Mouse (Mus musculus) left cerebral cortex, postnatal 14 days (tissue): ENCODE data around the gene Myo1d. TPM values are rescaled to one million over a fixed set of nuclear protein-coding genes. Genes with fewer than 3 reads are reported as not detected.

Experiments used
- DNase-seq, 2 experiments: peaks; one replicate each; pipeline ENCODE4 v3.0.0; 2021 to 2022; ENCODE audit warnings: low spot score in 2 of 2, mixed read lengths in 1 of 2
- intact Hi-C: fragments of 180-260 bp; cut with DNase I; formaldehyde crosslinking; loops from one replicate; pipeline ENCODE4 v1.15.1; 2025
- long read RNA-seq, 2 experiments: library from polyadenylated mRNA; stranded (forward); transcript quantifications; one replicate each; pipeline ENCODE4 v2.0.0; 2021
- total RNA-seq, 2 experiments: library from RNA; stranded (reverse); gene quantifications; 2 replicates each; pipeline ENCODE4 v1.2.3; 2021

Gene Myo1d
- total RNA-seq: 1 to 10 TPM; 4.1 to 4.6 TPM
- long read RNA-seq, experiment 1, full-length matches to known transcripts: 1 of 7 reads
- long read RNA-seq, experiment 1, partial matches to known transcripts: 0 of 7 reads
- long read RNA-seq, experiment 1, other reads (novel, unspliced or antisense): 6 of 7 reads
- long read RNA-seq, experiment 2, full-length matches to known transcripts: 3 of 4 reads
- long read RNA-seq, experiment 2, partial matches to known transcripts: 1 of 4 reads
- long read RNA-seq, experiment 2, other reads (novel, unspliced or antisense): 0 of 4 reads

DNA sequence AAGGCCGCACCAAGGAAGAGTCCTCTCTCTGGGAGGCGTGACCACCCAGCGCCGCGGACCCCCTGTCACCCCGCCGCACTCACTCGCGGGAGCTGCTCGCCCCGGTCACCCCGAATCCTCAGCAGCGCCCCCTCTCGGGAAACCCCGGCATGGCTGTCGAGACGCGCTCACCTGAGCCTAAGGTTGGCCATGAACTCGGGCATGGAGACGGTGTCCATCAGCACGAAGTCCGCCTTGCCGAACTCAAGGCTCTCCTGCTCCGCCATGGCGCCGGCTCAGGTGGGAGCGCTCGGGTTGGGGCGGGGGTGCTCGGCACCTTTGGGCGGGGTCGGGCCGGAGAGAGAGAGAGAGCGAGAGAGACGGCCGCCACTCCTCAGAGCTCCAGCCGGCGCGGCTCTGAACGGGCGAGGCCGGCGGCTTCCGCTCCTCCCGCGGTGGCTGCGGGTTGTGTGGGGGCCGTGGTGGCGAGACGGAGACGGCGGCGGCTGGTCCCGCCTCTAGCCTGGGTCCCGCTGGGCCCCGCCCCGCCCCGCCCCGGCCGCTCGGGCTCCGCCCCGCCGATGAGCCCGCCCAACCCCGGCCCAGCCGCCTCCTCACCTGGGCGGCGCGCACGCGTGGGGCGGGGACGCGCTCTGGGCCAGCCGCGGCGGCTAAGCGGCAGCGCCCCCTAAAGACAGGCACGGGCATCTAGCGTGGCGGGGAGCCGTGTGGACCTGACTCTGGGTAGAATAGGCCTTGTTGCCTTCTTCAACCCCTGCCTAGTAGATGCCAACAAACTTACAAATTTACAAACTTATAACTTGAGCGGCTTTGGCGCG, at the start of gene Myo1d:
TSS of gene Myo1d (minus strand) at position 499 of the 818 bp plus-strand sequence.
- intact Hi-C loops: loop anchor here (10.0 kb wide), 1 partner anchor 85 kb away; no protein-coding TSS in a partner anchor

GRCm38 (mm10) chr11:80821794-80822193, 42.0 kb upstream of the Myo1d start:
- DNase-seq: no peak
- intact Hi-C loops: no loop called here

More for the DNA sequence above, at the start of gene Myo1d:
- peak; percentile 74 to 84 for DNase-seq

- intact Hi-C loops: no loop called here
- DNase-seq: peak; percentile 46 to 63
Measured at GRCm38 (mm10) chr11:80821296-80821695, 41.5 kb upstream of the Myo1d start.

DNA sequence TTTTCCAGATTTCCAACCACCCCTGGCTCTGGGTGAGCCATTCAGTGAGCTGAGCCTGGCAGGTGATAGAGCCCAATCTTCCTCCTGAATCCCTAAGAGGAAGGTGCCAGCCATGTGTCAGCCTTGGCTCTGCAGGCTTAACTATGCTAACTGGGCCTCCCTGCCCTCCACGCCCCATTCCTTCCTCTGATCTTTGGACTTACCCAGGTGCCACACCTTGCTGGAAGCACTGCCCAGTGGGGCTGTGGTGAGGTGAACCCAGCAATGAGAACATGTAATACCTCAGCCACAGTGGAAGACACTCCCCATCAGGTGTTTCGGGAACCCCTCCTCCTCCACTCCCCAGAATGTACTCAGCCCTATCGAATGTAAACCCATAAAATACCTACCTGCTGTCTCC, 40.3 kb upstream of the Myo1d start:
- DNase-seq: no peak
- intact Hi-C loops: no loop called here

GRCm38 (mm10) chr11:80818060-80818697, 38.4 kb upstream of the Myo1d start:
- DNase-seq: peak; percentile 75 to 83
- intact Hi-C loops: loop anchor here (1.0 to 5.0 kb wide), 2 partner anchors 122 to 794 kb away; no protein-coding TSS in a partner anchor

DNA sequence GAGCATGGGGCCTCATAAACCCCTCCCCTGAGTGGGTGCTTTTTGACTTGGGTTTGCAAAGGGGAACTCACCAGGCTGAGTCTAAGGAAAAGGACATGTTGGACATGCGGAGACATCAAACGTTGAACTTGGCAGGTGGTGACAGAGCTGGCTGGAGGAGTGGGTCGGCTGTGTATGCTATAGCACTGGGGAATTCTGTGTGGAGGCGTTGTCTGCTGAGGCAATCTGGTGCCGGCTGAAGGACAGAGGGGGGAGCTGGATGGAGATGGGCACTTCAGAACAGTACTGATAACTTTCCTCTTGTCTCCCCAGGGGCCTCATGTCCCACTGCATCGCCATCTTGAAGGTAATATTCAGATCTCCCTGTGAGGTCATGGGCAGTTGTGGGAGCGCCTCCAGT, 35.5 kb upstream of the Myo1d start:
- DNase-seq: peak in 1 of 2 experiments; percentile 10
- intact Hi-C loops: loop anchor here (5.0 kb wide), 1 partner anchor 797 kb away; no protein-coding TSS in a partner anchor

- no peak for DNase-seq
- intact Hi-C loops: no loop called here
Measured at GRCm38 (mm10) chr11:80811156-80811555, 31.3 kb upstream of the Myo1d start.

DNA sequence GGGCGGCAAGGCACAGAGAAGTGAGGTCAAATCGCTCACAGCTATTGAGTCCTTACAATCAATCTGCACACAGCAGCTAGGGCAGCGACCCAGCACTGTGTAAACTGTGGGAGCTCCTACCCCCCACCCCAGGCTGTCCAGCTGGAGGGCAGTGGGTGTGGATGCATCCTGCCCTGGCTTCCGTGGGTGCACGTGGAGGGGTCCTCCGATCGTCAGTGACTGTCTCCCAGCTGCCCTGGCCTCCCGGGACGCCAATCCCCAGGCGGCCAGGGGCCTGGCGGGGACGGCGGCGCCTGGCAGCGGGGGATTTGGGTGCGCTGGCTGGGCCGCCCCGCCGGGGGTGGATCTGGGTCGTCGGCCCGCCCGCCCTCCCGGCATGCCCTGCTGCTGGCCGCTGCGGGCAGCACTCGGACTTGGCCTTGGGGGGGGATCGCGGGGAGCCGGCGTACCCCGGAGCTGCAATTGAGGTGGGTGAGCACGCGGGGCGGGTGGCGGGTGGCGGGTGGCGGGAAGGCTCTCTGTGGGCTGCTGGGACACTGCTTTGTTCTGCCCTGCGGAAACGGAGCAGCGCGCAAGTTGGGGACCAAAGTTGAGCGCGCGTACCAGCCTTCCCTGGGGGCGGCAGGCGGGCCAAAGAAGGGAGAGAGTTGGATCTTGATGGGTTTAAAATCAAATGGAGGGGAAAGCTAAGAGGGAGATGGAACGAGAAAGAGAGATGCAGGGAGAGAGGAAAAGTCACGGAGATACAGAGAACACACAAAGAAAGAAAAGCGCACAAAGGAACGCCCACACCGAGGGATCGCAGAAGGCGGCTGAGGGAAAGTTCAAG, 30.4 kb upstream of the Myo1d start, which contains the start of gene Tmem98:
TSS of gene Tmem98 (plus strand) at position 183 of the 829 bp plus-strand sequence.
- intact Hi-C loops: no loop called here
- no peak for DNase-seq

- intact Hi-C loops: no loop called here
- no peak for DNase-seq
Measured at GRCm38 (mm10) chr11:80809666-80809992, 29.8 kb upstream of the Myo1d start.

GRCm38 (mm10) chr11:80808551-80809070, 28.8 kb upstream of the Myo1d start:
- intact Hi-C loops: no loop called here
- no peak for DNase-seq

GRCm38 (mm10) chr11:80802706-80803105, 22.9 kb upstream of the Myo1d start:
- intact Hi-C loops: no loop called here
- DNase-seq: no peak

DNA sequence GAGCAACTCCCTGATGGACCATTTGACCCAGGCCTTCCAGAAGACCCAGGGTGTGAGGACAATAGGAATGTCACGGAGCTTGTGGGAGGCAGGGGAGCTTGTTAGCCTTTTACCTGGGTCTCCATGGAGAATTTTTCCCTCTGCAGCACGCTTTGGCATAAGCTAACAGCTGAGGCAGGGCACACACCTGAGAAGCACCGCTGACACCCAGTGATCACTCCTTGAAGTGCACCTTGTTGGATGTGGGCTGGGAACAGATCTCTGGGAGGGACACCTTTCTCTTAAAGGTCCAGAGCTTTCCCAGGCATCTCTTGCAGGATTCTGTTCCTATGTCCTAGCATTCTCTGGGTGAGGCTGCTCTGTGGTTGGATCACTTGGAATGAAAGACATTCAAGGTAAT, 20.2 kb upstream of the Myo1d start:
- intact Hi-C loops: no loop called here
- DNase-seq: no peak

- no peak for DNase-seq
- intact Hi-C loops: no loop called here
Measured at GRCm38 (mm10) chr11:80795431-80795830, 15.6 kb upstream of the Myo1d start.

DNA sequence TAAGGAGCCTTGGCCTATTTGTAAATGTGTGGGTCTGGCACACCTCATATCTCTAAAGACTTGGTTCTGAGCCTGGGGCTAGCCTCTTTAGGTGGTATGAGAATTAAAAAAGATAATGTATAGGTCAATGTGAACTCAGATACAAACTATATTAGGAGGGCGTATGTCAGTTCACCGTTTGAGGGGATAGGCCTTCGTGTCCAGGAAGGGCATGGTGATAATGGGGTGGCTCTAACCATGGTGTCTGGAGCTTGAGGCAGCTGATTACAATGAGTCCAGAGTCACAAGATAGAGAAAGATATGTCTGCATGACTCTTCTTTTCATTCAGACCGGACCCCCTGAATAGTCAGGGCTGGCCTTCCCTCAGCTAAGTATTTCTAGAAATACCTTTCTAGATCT, 14.5 kb upstream of the Myo1d start:
- no peak for DNase-seq
- intact Hi-C loops: no loop called here

GRCm38 (mm10) chr11:80793386-80793785, 13.6 kb upstream of the Myo1d start:
- DNase-seq: no peak
- intact Hi-C loops: no loop called here

- DNase-seq: no peak
- intact Hi-C loops: no loop called here
Measured at GRCm38 (mm10) chr11:80791677-80792432, 12.0 kb upstream of the Myo1d start.

DNA sequence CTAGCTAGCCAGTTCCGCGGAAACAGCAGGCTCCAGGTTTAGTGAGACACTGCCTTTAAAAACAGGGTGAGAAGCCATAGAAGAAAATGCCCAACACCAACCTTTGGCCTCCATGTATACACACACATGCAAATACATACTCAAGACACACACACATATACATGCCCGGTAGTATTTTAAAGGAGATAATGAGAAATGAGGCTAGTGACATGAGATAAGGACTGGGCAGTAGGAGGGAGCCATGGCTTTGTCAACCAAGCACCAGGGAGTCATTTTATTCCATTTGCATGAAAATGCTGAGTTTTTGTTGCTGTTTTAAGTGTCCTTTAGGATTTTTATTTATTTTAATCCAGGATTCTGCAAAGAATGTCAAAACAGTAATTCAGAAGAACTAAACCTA, 10.6 kb upstream of the Myo1d start:
- intact Hi-C loops: no loop called here
- DNase-seq: no peak

DNA sequence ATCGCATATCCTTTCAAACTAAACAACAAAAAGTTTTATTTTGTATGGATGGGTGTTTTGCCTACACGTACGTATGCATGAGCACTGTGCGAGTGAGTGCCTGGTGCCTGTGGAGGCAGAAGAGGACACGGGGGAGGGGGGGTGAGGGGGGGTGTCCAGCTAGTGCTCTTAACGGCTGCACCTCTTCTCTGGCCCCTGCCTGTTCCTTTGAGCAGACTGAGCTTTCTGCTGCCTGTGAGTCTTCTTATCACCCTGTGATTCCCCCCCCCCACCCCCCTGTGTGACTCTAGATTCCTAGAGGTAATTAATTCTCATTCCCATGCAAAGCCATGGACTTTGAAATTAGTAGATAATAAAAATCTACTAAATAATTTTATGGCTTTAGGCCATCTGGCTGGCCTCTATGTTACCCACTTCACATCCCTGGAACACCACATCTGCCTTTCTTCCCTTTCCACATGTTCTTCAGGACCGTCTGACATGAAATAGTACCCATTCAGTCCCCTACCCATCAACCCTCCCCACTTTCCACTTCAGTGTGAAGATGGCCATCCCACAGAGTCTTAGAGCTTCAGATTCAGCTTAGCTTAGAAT, 9.9 kb upstream of the Myo1d start:
- DNase-seq: no peak
- intact Hi-C loops: no loop called here
